Mouse (Mus musculus): ENCODE data around the gene Cntnap1. TPM values are rescaled to one million over a fixed set of nuclear protein-coding genes. Genes with fewer than 3 reads are reported as not detected.
A peak's percentile ranks its signal among the peaks of the same experiment; 100 is the strongest.
"Not testable (repeated sequence)": the region's sequence is repeated elsewhere in the genome, so short reads cannot be mapped to it uniquely, and the experiment has no call there.

Gene Cntnap1
- polyA plus RNA-seq, 1 experiment from 2014 or later: 1.2 TPM

DNA sequence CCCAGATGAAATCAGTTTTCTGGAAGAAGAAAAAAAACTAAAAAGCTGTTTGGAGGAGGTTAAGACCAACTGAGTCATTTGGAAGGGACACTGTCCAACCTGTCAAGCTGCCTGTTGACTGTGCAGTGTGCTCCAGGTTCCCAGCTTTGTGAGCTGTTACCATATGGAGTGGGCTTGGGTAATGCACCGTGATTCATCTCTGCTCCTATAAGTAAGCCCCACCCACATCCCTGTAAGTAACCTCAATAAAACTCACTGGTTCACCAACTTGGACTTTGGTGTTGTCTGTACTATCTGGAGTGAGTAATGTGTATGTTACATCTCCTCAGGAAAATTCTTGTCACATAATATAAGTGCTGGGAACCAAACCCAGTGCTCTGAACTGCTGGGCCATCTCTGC is 17.5 kb upstream of the Cntnap1 start:
- no peak for ATAC-seq (ENCODE audit: insufficient number of reproducible peaks, insufficient read depth, low FRiP score, low TSS enrichment, low read depth)
- H3K4me3 ChIP-seq: no peak overlapping the region
- no peaks in the 10 kb centered on the region for H3K27me3 ChIP-seq
- no peaks in the 10 kb centered on the region for H3K9me3 ChIP-seq
- WGBS: 52% methylated on average over 1 of the region's 1 CpGs
- H3K27ac ChIP-seq: no peak overlapping the region
- peaks cover 29% of the 10 kb centered on the region for H3K4me1 ChIP-seq
- H3K4me2 ChIP-seq: no peak overlapping the region
- H3K9ac ChIP-seq: no peak overlapping the region
- H3K36me3 ChIP-seq: no peaks in the 10 kb centered on the region

DNA sequence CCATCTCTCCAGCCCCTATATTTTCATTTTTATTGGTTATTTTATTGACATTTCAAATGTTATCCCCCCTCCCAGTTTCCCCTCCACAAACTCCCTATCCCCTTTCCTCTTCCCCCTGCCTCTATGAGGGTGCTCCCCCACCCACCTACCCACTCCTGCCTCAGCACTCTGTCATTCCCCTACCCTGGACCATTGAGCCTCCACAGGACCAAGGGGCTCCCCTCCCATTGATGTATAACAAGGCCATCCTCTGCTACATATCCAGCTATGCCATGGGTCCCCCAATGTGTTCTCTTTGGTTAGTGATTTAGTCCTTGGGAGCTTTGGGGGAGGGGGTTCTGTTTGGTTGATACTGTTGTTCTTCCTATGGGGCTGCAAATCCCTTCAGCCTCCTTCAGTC is 15.7 kb upstream of the Cntnap1 start:
- H3K4me1 ChIP-seq: peaks cover 12% of the 10 kb centered on the region
- H3K4me2 ChIP-seq: no peak overlapping the region
- H3K9me3 ChIP-seq: no peaks in the 10 kb centered on the region
- no peak for ATAC-seq (ENCODE audit: insufficient number of reproducible peaks, insufficient read depth, low FRiP score, low TSS enrichment, low read depth)
- no peaks in the 10 kb centered on the region for H3K27me3 ChIP-seq
- H3K36me3 ChIP-seq: no peaks in the 10 kb centered on the region
- H3K27ac ChIP-seq: no peak overlapping the region
- no peak overlapping the region for H3K9ac ChIP-seq
- H3K4me3 ChIP-seq: no peak overlapping the region

DNA sequence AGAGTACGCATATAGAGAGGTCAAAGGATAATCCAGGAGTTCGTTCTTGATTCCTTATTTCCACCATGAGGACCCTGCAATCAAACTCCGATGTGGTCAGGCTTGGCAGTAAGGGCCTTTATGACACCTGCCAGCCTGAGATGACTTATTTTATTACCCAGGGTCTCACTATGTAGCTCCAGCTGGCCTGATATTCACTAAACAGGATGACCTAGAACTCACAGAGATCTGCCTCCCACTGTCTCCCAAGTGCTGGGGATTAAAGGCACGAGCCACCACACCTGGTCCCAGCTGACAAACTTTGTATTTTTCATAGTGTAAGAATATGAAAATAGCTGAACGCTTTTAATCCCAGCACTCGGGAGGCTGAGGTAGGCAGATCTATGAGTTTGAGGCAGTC is 15.2 kb upstream of the Cntnap1 start:
- Histone ChIP-seq H3K4me3 (no peak overlapping the region), H3K36me3 (no peaks in the 10 kb centered on the region), H3K27me3 (no peaks in the 10 kb centered on the region), H3K9ac (no peak overlapping the region), H3K4me2 (peak overlapping the region; percentile 80; the same call in 1 of the 2 replicates), H3K27ac (no peak overlapping the region), H3K9me3 (no peaks in the 10 kb centered on the region), H3K4me1 (peaks cover 9% of the 10 kb centered on the region)
- WGBS: 64% methylated on average over 6 of the region's 6 CpGs
- no peak for ATAC-seq (ENCODE audit: insufficient number of reproducible peaks, insufficient read depth, low FRiP score, low TSS enrichment, low read depth)

DNA sequence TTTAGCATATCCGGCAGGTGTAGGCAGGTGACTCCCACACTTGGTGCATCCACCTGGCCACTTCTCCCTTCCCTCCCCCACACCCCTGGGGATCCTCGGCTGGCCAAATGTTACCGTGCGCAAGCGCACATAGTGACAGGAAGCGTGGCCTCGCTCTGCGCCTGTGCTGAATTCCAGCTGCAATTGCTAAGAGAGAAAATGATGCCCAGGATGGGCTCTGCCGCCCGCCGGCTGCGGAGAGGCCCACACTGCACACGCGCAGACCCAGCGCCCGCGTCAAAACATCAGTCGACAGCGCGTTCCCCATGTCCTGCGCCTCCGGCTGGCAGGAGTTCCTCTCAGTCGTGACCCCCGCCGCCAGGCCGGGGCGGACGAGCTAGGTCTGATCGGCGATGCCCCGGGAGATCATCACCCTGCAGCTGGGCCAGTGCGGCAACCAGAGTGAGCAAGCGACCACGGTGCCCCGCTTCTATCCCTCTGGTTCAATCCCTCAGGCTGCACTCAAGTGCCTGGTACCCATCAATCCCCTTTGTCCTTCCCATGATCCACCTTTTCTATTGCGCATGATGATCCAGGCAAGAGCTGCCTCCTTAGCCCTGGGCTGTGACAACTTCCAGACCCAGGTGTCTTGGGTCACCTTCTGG is 14.5 kb upstream of the Cntnap1 start, which contains the start of gene Tubg2:
Gene Tubg2 (plus strand): TSS at position 180 of the 644 bp plus-strand sequence.
- no peaks in the 10 kb centered on the region for H3K9me3 ChIP-seq
- peak within 1 kb of the TSS; percentile 75 for H3K9ac ChIP-seq
- peak within 1 kb of the TSS; percentile 49 for H3K4me3 ChIP-seq
- WGBS: 2% methylated on average over 36 of the region's 36 CpGs
- peak within 1 kb of the TSS; percentile 80 for H3K4me2 ChIP-seq
- ATAC-seq (ENCODE audit: insufficient number of reproducible peaks, insufficient read depth, low FRiP score, low TSS enrichment, low read depth): peak; percentile 62
- peak within 1 kb of the TSS; percentile 68 for H3K27ac ChIP-seq
- H3K36me3 ChIP-seq: no peaks in the 10 kb centered on the region
- no peaks in the 10 kb centered on the region for H3K27me3 ChIP-seq
- peaks cover 9% of the 10 kb centered on the region for H3K4me1 ChIP-seq

DNA sequence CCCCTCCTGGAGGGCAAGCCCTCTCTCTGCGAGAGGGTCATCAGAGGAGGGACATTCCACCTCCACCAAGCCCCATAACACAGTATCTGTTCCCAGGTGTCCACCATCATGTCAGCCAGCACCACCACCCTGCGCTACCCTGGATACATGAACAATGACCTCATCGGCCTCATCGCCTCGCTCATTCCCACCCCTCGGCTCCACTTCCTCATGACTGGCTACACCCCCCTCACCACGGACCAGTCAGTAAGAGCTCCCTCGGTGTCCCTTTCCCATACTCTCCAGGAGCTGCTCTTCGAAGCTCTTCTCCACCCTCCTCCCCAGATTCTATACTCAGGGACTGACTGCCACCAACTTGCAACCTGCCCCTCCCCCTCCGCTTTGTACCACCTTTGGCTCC is 10.2 kb upstream of the Cntnap1 start:
- H3K4me1 ChIP-seq: peaks cover 29% of the 10 kb centered on the region
- H3K9me3 ChIP-seq; H3K4me3 ChIP-seq; H3K27ac ChIP-seq; H3K9ac ChIP-seq; H3K4me2 ChIP-seq; ATAC-seq (ENCODE audit: insufficient number of reproducible peaks, insufficient read depth, low FRiP score, low TSS enrichment, low read depth): not testable (repeated sequence)
- H3K27me3 ChIP-seq: peaks cover 37% of the 10 kb centered on the region
- H3K36me3 ChIP-seq: peaks cover 32% of the 10 kb centered on the region
- 74% methylated on average over 9 of the region's 10 CpGs for WGBS

DNA sequence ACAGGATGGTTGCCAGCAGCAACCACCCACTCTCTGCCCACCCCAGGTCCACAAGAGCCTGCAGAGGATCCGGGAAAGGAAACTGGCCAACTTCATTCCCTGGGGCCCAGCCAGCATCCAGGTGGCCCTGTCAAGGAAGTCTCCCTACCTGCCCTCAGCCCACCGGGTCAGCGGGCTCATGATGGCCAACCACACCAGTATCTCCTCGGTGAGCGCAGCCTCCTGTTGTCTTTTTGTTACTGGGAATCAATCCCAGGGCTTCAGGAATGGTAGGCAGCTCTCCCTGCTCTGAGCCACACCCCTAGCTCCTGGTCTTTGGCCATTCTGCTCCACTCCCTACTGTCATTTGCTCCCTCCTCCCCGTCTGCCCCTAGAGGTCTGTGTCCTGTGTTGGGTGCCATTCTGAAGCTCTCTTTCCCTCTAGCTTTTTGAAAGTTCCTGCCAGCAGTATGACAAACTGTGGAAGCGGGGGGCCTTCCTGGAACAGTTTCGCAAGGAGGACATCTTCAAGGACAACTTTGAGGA is 9.3 kb upstream of the Cntnap1 start:
- not testable (repeated sequence) for H3K9ac ChIP-seq; H3K4me2 ChIP-seq; H3K9me3 ChIP-seq; H3K27ac ChIP-seq; ATAC-seq (ENCODE audit: insufficient number of reproducible peaks, insufficient read depth, low FRiP score, low TSS enrichment, low read depth); H3K4me3 ChIP-seq
- WGBS: 83% methylated on average over 8 of the region's 8 CpGs
- Histone ChIP-seq H3K27me3 (peaks cover 46% of the 10 kb centered on the region), H3K36me3 (peaks cover 35% of the 10 kb centered on the region), H3K4me1 (peaks cover 27% of the 10 kb centered on the region)

DNA sequence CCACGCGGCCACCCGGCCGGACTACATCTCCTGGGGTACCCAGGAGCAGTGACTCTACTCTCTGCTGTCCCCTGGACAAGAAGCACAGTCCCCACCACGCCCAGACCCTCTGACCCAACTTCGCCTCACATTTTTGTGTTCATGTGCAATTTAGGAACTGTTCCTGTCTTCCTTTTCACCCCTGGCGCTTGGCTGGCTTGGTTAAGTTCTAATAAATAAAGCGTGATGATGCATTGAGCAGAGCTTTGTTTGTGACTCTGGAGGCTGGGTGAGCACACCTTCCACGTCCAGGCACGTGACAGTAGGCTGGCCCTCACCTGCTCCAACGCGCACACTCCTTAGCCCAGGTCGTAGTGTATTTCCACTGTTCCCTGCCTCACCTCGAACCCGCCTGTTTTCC is 8.8 kb upstream of the Cntnap1 start:
- H3K9ac ChIP-seq: no peak overlapping the region
- peaks cover 23% of the 10 kb centered on the region for H3K4me1 ChIP-seq
- ATAC-seq (ENCODE audit: insufficient number of reproducible peaks, insufficient read depth, low FRiP score, low TSS enrichment, low read depth): no peak
- no peak overlapping the region for H3K4me3 ChIP-seq
- no peak overlapping the region for H3K27ac ChIP-seq
- peaks cover 40% of the 10 kb centered on the region for H3K36me3 ChIP-seq
- WGBS: 83% methylated on average over 15 of the region's 15 CpGs
- H3K4me2 ChIP-seq: no peak overlapping the region
- H3K9me3 ChIP-seq: no peaks in the 10 kb centered on the region
- peaks cover 51% of the 10 kb centered on the region for H3K27me3 ChIP-seq

DNA sequence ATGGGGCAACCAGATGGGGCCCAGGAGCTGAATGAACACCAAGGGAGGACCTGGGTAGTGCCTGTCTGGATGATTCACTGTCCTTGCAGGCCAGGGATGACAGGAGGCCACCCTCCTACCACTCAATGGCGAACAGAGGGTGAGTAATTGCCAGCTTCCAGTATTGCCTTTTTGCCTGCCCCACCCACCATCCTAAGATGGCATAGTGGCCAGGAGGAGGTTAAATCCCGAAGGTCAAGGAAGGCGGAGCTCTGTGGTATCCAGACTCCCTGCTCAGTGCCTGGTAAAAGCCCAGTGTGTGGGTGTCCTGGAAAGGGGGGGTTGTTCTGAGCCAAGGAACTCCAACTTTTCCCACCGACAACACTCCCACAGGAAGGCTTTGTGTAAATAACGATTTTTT is 8.0 kb upstream of the Cntnap1 start:
- H3K4me2 ChIP-seq: no peak overlapping the region
- H3K36me3 ChIP-seq: peaks cover 46% of the 10 kb centered on the region
- peaks cover 23% of the 10 kb centered on the region for H3K4me1 ChIP-seq
- H3K9ac ChIP-seq: no peak overlapping the region
- H3K9me3 ChIP-seq: no peaks in the 10 kb centered on the region
- no peak overlapping the region for H3K4me3 ChIP-seq
- ATAC-seq (ENCODE audit: insufficient number of reproducible peaks, insufficient read depth, low FRiP score, low TSS enrichment, low read depth): no peak
- no peak overlapping the region for H3K27ac ChIP-seq
- H3K27me3 ChIP-seq: peaks cover 58% of the 10 kb centered on the region
- 56% methylated on average over 5 of the region's 5 CpGs for WGBS

DNA sequence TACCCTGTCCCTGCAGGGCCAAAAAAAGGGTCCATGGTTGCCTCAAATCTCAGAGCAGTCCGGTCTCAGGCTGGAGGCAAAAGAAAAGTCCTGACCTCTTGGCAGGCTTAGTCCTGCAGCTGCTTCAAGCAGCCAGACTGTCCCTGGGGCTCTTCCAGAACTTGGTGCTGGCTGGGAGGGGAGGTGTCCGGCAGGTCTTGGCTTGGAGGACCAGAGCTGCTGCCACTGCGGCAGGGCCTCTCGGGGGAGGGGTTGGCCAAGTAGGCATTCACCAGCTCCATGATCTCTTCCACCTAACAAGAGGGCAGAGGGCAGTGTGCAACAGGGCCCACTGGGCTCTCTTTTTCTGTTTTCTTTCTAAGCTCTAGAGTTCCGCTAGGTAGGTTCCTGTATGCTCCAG is 7.6 kb upstream of the Cntnap1 start:
- 59% methylated on average over 5 of the region's 5 CpGs for WGBS
- Histone ChIP-seq H3K4me1 (peaks cover 25% of the 10 kb centered on the region), H3K9me3 (no peaks in the 10 kb centered on the region), H3K27ac (no peak overlapping the region), H3K4me2 (no peak overlapping the region), H3K36me3 (peaks cover 51% of the 10 kb centered on the region), H3K9ac (no peak overlapping the region), H3K4me3 (no peak overlapping the region), H3K27me3 (peaks cover 63% of the 10 kb centered on the region)
- no peak for ATAC-seq (ENCODE audit: insufficient number of reproducible peaks, insufficient read depth, low FRiP score, low TSS enrichment, low read depth)

DNA sequence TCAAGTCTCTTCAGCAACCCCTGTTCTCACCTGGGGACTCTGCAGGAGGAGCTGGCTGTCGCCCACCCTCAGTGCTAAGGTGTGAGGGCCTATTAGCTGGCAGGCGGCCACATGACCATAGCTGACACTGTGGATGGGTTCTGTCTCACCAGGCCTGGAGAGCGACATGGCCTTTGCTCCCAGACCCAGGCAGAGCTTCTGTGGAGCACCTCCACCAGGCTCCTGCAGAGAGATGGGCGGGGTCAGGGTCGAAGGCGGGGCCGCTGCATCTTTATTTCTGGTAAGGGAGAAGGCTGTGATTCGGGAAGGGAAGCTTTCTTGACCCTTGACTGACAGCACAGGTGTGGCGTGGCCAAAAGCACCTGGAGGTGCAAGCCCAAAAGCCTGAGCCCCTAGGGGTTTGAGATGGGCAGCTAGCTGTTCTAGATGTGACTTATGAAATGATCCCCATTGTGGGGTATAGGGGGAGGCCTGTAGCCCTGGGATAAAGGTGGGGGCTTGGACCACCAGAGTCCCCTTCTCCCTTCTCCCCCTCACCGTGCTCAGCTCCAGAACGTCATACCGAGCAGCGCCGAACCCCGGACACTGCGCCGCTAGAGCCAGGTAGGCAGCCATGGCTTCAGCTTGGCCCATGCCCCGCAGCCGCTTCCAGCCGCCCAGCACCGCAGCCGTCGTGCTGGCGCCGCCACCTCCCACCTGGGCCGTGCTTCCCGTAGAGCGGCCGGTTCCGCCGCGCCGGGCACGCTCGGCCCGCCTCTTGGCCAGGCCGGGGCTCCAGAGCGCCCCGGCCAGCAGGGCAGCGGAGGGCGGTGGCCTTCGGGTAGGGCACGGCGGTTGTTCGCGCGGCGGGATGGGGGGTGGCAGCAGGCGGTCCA is 6.6 kb upstream of the Cntnap1 start:
- Histone ChIP-seq H3K27ac (no peak overlapping the region), H3K4me3 (peak overlapping the region; percentile 42), H3K4me1 (peaks cover 34% of the 10 kb centered on the region), H3K4me2 (peak overlapping the region; percentile 70), H3K27me3 (peaks cover 72% of the 10 kb centered on the region), H3K9me3 (no peaks in the 10 kb centered on the region), H3K9ac (peak overlapping the region; percentile 68), H3K36me3 (peaks cover 53% of the 10 kb centered on the region)
- no peak for ATAC-seq (ENCODE audit: insufficient number of reproducible peaks, insufficient read depth, low FRiP score, low TSS enrichment, low read depth)
- WGBS: 9% methylated on average over 49 of the region's 49 CpGs

DNA sequence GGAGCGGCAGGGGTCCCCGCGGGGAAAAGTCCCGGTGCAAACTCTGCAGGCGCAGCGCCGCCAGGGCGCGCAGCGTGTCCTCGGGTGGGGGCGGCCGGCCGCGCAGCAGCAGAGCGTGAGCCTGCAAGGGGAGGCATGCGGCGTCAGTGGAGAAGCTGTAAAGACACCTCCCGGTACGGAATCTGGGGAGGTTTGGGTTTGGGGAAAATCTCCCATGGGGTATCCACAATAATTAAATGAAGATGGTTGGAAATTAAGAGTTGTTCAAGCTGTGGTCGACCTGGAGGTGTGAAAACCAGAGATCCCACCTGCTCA is 6.0 kb upstream of the Cntnap1 start:
- Histone ChIP-seq H3K4me3 (peak overlapping the region; percentile 42), H3K4me2 (peak overlapping the region; percentile 70), H3K4me1 (peaks cover 39% of the 10 kb centered on the region), H3K9ac (peak overlapping the region; percentile 68), H3K9me3 (no peaks in the 10 kb centered on the region), H3K27me3 (peaks cover 78% of the 10 kb centered on the region), H3K36me3 (peaks cover 53% of the 10 kb centered on the region), H3K27ac (no peak overlapping the region)
- ATAC-seq (ENCODE audit: insufficient number of reproducible peaks, insufficient read depth, low FRiP score, low TSS enrichment, low read depth): no peak
- 5% methylated on average over 21 of the region's 21 CpGs for WGBS
